Mouse (Mus musculus): ENCODE measurements around the gene Fndc10.
A peak's percentile ranks its signal among the peaks of the same experiment; 100 is the strongest.
"Not testable (repeated sequence)": the region's sequence is repeated elsewhere in the genome, so short reads cannot be mapped to it uniquely, and the experiment has no call there.

Fndc10 gene

GRCm38 (mm10) chr4:155687764-155688163 lies 6.4 kb upstream of the Fndc10 start:
- not testable (repeated sequence) for DNase-seq (ENCODE audit: low spot score)

GRCm38 (mm10) chr4:155690571-155691375 lies 3.4 kb upstream of the Fndc10 start:
- no peak for DNase-seq (ENCODE audit: low spot score)

GRCm38 (mm10) chr4:155692421-155692820 lies 1.7 kb upstream of the Fndc10 start:
- no peak for DNase-seq (ENCODE audit: low spot score)

GRCm38 (mm10) chr4:155694482-155695401 lies 600 bp downstream of the Fndc10 start:
- no peak for DNase-seq (ENCODE audit: low spot score)

GRCm38 (mm10) chr4:155695531-155696062 lies 1.5 kb downstream of the Fndc10 start:
- DNase-seq (ENCODE audit: low spot score), result no peak

GRCm38 (mm10) chr4:155696261-155697255 lies 2.4 kb downstream of the Fndc10 start:
- no peak for DNase-seq (ENCODE audit: low spot score)

GRCm38 (mm10) chr4:155700425-155700824 lies 6.3 kb downstream of the Fndc10 start:
- no peak for DNase-seq (ENCODE audit: low spot score)

- no peak for DNase-seq (ENCODE audit: low spot score)
Measured at GRCm38 (mm10) chr4:155703425-155703929, 9.3 kb downstream of the Fndc10 start.

- peak; percentile 94 for DNase-seq (ENCODE audit: low spot score)
Measured at GRCm38 (mm10) chr4:155704721-155705591, 10.8 kb downstream of the Fndc10 start, which contains the start of gene Ssu72. Ssu72 (plus strand) TSS chr4:155704800.

- DNase-seq (ENCODE audit: low spot score), result peak; percentile 45
Measured at GRCm38 (mm10) chr4:155705592-155705929, 11.4 kb downstream of the Fndc10 start.

- DNase-seq (ENCODE audit: low spot score), result no peak
Measured at GRCm38 (mm10) chr4:155708582-155708981, 14.4 kb downstream of the Fndc10 start.

GRCm38 (mm10) chr4:155708988-155709387 lies 14.8 kb downstream of the Fndc10 start:
- DNase-seq (ENCODE audit: low spot score), result no peak

GRCm38 (mm10) chr4:155710521-155711252 lies 16.5 kb downstream of the Fndc10 start:
- no peak for DNase-seq (ENCODE audit: low spot score)

GRCm38 (mm10) chr4:155721668-155722083 lies 27.5 kb downstream of the Fndc10 start:
- DNase-seq (ENCODE audit: low spot score), result no peak

- no peak for DNase-seq (ENCODE audit: low spot score)
Measured at GRCm38 (mm10) chr4:155727993-155728392, 33.9 kb downstream of the Fndc10 start.

GRCm38 (mm10) chr4:155733267-155733666 lies 39.1 kb downstream of the Fndc10 start:
- no peak for DNase-seq (ENCODE audit: low spot score)

- peak; percentile 62 for DNase-seq (ENCODE audit: low spot score)
Measured at GRCm38 (mm10) chr4:155734350-155734941, 40.3 kb downstream of the Fndc10 start, which contains the start of gene Tmem240. Tmem240 (plus strand) TSS chr4:155734800.

- no peak for DNase-seq (ENCODE audit: low spot score)
Measured at GRCm38 (mm10) chr4:155734951-155735702, 41.0 kb downstream of the Fndc10 start.

All from c-Kit-positive CD71-positive TER-119-positive erythroid progenitor cells, embryonic 14.5 days (primary cell).